Mouse (Mus musculus): ENCODE measurements around the gene Usp3.

- no peak for TF ChIP-seq POLR2A (IDR thresholded peaks at IDR 0.05; ENCODE audit: control insufficient read depth, extremely low read depth, insufficient read depth, low read length, poor library complexity)
- TF ChIP-seq CTCF (IDR thresholded peaks at IDR 0.05; ENCODE audit: borderline replicate concordance, control insufficient read depth, extremely low read depth, insufficient read depth, low read length, poor library complexity): no peak
Observed at GRCm38 (mm10) chr9:66613667-66614066, 20.7 kb upstream of the Usp3 start.
